Mouse (Mus musculus) common myeloid progenitor, adult 5-6 weeks (primary cell): ENCODE measurements around the gene Msh2. TPM values are rescaled to one million over a fixed set of nuclear protein-coding genes. Genes with fewer than 3 reads are reported as not detected.

Source experiments
- total RNA-seq: library from RNA; stranded (forward); fragments of 200-1000, 187-1606 nt; gene quantifications from 2 replicates; pipeline ENCODE4 v1.2.3, GENCODE M21; 2017

The Msh2 gene
- total RNA-seq, 1 experiment from 2014 or later, result 131 TPM

Other genes with a start within 250 kb of the Msh2 start
- not detected in 2 replicates for gene Stpg4, start 244.6 kb upstream of the Msh2 start, total RNA-seq
- gene Calm2, start 225.4 kb upstream of the Msh2 start, total RNA-seq, result 1,176 and 1,253 TPM in 2 replicates
- gene Epcam, start 36.4 kb upstream of the Msh2 start, total RNA-seq, result not detected in 2 replicates
- 2.0 and 2.3 TPM in 2 replicates for gene Kcnk12, start 125.7 kb downstream of the Msh2 start, total RNA-seq
- gene Rpl36-ps4, start 248.6 kb downstream of the Msh2 start, total RNA-seq, result not detected in 2 replicates